Mouse (Mus musculus) embryonic facial prominence, embryonic 10.5 days (tissue): ENCODE measurements around the gene Prm3. TPM values are rescaled to one million over a fixed set of nuclear protein-coding genes. Genes with fewer than 3 reads are reported as not detected.

Experiments
- DNase-seq: peaks from one replicate; pipeline ENCODE4 v3.0.0-alpha.2; 2017; ENCODE audit warnings: low spot score
- H3K27ac ChIP-seq: fragments of 300-500 bp; sonication (generic); replicated peaks from 2 replicates; pipeline ENCODE4 v1.5.1; 2016; ENCODE audit warnings: mild to moderate bottlenecking
- H3K27me3 ChIP-seq: fragments of 300-500 bp; sonication (generic); replicated peaks from 2 replicates; pipeline ENCODE4 v1.6.1; 2016; ENCODE audit warnings: low read depth, mild to moderate bottlenecking; ENCODE audit not compliant: poor library complexity, severe bottlenecking
- H3K36me3 ChIP-seq: fragments of 300-500 bp; sonication (generic); replicated peaks from 2 replicates; pipeline ENCODE4 v1.6.1; 2016; ENCODE audit warnings: mild to moderate bottlenecking, moderate library complexity
- H3K4me1 ChIP-seq: fragments of 300-500 bp; sonication (generic); 2 replicates; pipeline ENCODE4 v1.6.1; 2016
- H3K4me3 ChIP-seq: fragments of 300-500 bp; sonication (generic); 2 replicates; pipeline ENCODE4 v1.5.1; 2016; ENCODE audit warnings: mild to moderate bottlenecking, moderate library complexity
- H3K9me3 ChIP-seq: fragments of 300-500 bp; sonication (generic); 2 replicates; pipeline ENCODE4 v1.6.1; 2016; ENCODE audit warnings: mild to moderate bottlenecking
- WGBS: fragments of 180-500 bp; shearing (Covaris S2); methylation state at CpG from one replicate; pipeline ENCODE4 v1.1.7; 2016; 5-methylcytosine and 5-hydroxymethylcytosine counted together
- polyA plus RNA-seq: library from polyadenylated mRNA; unstranded; fragments of >200 nt; fragmentation: Nextera tagmentation; extraction: Ambion mirVana; gene quantifications from 2 replicates; pipeline ENCODE4 v1.2.1, GENCODE M21; 2016

The Prm3 gene
- polyA plus RNA-seq, 1 experiment from 2014 or later = not detected

GRCm38 (mm10) chr16:10762569-10763180 is 28.0 kb downstream of the Prm3 start:
- Histone ChIP-seq H3K27ac (no peak overlapping the region), H3K9me3 (no peaks in the 10 kb centered on the region), H3K4me1 (peaks cover 8% of the 10 kb centered on the region), H3K4me3 (no peak overlapping the region), H3K36me3 (no peaks in the 10 kb centered on the region), H3K27me3 (no peaks in the 10 kb centered on the region; the same call in 1 of the 2 replicates)
- WGBS = 76% methylated on average over 5 of the region's 5 CpGs
- no peak for DNase-seq

GRCm38 (mm10) chr16:10761182-10761581 is 29.5 kb downstream of the Prm3 start:
- no peak for DNase-seq
- no peak overlapping the region for H3K4me3 ChIP-seq
- 59% methylated on average over 8 of the region's 8 CpGs for WGBS
- no peak overlapping the region for H3K27ac ChIP-seq
- no peaks in the 10 kb centered on the region; the same call in 1 of the 2 replicates for H3K27me3 ChIP-seq
- H3K4me1 ChIP-seq = peaks cover 8% of the 10 kb centered on the region
- no peaks in the 10 kb centered on the region for H3K9me3 ChIP-seq
- no peaks in the 10 kb centered on the region for H3K36me3 ChIP-seq

DNA sequence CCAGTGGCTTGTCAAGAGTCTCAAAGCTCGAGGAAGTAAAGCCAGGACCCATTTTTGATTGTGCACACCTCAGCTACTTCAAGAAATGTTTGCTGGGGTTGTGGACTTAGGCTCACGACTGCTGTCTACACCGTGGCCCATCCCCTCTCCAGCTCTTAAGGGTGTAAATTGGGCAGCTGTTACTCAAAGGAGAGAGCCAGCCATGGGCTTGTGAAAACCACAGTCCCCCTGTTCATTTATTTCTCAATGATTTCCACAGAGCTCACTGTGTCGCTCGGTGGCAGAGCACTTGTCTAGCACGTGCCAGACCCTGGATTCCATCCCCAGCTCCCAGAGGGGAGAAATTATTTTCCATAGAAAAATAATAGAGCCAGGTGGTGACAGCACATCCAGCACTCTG is 34.5 kb downstream of the Prm3 start:
- 76% methylated on average over 6 of the region's 6 CpGs for WGBS

DNA sequence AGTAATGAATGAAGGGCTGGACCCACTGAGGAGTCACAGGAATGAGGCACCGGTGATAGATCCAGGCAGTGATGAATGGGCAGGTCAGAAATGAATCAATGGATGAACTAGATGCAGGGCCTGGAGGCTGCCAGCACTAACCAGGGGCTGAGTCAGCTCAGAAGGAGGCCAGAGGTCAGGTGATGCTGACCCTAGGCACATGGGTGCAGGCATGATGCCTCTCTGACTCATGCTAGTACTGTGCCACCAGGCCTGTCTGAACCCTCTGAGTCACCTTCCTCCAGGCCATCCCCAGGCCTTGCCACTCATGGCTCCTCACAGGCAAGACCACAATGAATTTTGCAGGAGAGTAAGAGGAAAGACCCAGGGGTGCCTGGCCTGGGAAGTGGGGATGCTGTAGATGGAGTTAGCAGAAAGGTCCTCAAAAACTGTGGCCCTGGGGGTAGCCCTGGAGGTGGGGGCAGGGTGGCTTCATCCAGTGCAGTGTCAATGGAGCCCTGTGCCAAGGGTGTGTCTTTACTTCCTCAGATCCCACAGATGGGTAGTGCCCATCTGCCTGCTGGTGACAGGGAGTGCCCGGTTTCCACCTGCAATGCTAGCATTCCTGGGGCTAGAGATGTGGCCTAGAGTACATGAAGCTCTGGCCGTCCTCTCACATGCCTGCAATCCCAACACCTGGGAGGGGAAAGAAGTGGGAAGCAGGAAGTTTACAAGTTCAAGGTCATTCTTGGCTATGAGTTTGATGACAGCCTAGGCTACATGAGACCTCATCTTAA is 36.0 kb downstream of the Prm3 start:
- no peak for DNase-seq
- H3K36me3 ChIP-seq = no peaks in the 10 kb centered on the region
- H3K27ac ChIP-seq = no peak overlapping the region
- no peaks in the 10 kb centered on the region for H3K9me3 ChIP-seq
- 81% methylated on average over 3 of the region's 3 CpGs for WGBS
- peaks cover 5% of the 10 kb centered on the region; the same call in 1 of the 2 replicates for H3K4me1 ChIP-seq
- H3K4me3 ChIP-seq = no peak overlapping the region
- no peaks in the 10 kb centered on the region; the same call in 1 of the 2 replicates for H3K27me3 ChIP-seq

More for the DNA sequence above, 34.5 kb downstream of the Prm3 start:
- Histone ChIP-seq H3K36me3 (no peaks in the 10 kb centered on the region), H3K9me3 (no peaks in the 10 kb centered on the region), H3K4me3 (no peak overlapping the region), H3K27me3 (no peaks in the 10 kb centered on the region; the same call in 1 of the 2 replicates), H3K27ac (no peak overlapping the region), H3K4me1 (peaks cover 9% of the 10 kb centered on the region)
- no peak for DNase-seq

- peaks cover 13% of the 10 kb centered on the region; the same call in 1 of the 2 replicates for H3K4me1 ChIP-seq
- H3K27ac ChIP-seq = no peak overlapping the region; the same call in 1 of the 2 replicates
- no peak overlapping the region for H3K4me3 ChIP-seq
- no peak for DNase-seq
- WGBS = 72% methylated on average over 7 of the region's 7 CpGs
- H3K9me3 ChIP-seq = no peaks in the 10 kb centered on the region
- H3K27me3 ChIP-seq = no peaks in the 10 kb centered on the region
- no peaks in the 10 kb centered on the region for H3K36me3 ChIP-seq
Measured at GRCm38 (mm10) chr16:10749824-10750223, 40.9 kb downstream of the Prm3 start.

- H3K9me3 ChIP-seq = no peaks in the 10 kb centered on the region
- H3K27ac ChIP-seq = no peak overlapping the region; the same call in 1 of the 2 replicates
- no peaks in the 10 kb centered on the region for H3K36me3 ChIP-seq
- no peak overlapping the region for H3K4me3 ChIP-seq
- 79% methylated on average over 7 of the region's 7 CpGs for WGBS
- peaks cover 15% of the 10 kb centered on the region; the same call in 1 of the 2 replicates for H3K4me1 ChIP-seq
- DNase-seq = no peak
- no peaks in the 10 kb centered on the region for H3K27me3 ChIP-seq
Measured at GRCm38 (mm10) chr16:10749226-10749625, 41.5 kb downstream of the Prm3 start.

DNA sequence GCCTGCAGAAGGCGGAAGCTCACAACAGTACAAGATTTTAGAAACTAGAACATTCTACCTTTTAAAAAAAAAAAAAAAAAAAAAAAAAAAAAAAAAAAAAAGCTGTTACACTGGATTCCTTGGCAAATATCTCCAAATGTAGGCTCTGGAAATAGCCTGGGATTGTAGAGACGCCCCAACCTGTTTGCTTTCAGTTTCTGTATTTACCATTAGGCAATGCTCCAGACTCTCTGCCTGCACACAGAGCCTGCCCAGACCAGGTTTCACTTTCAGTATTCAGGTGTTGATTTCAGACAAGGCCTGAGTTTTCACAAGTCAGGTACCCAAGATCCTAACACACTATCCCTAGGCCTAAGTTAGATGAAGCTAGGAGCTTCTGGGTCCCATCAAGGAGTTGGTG is 49.6 kb downstream of the Prm3 start:
- Histone ChIP-seq H3K27me3 (no peaks in the 10 kb centered on the region), H3K9me3 (no peaks in the 10 kb centered on the region), H3K4me3 (no peak overlapping the region), H3K36me3 (no peaks in the 10 kb centered on the region), H3K4me1 (peaks cover 53% of the 10 kb centered on the region), H3K27ac (no peak overlapping the region)
- DNase-seq = no peak
- 88% methylated on average over 2 of the region's 2 CpGs for WGBS

Other genes starting within 250 kb of the Prm3 start
- 18.5 and 19.3 TPM in 2 replicates for gene Dexi, start 247.9 kb downstream of the Prm3 start, polyA plus RNA-seq
- 30.6 and 30.7 TPM in 2 replicates for gene Clec16a, start 245.6 kb downstream of the Prm3 start, polyA plus RNA-seq
- gene Socs1, start 5.4 kb downstream of the Prm3 start, polyA plus RNA-seq = 3.7 and 4.2 TPM in 2 replicates
- gene Tnp2, start 2.3 kb downstream of the Prm3 start, polyA plus RNA-seq = not detected in 2 replicates
- gene Prm2, start 5.2 kb upstream of the Prm3 start, polyA plus RNA-seq = not detected in 2 replicates
- 0.36 TPM in 1 of 2 replicates, not detected in the other for gene Prm1, start 14.9 kb upstream of the Prm3 start, polyA plus RNA-seq
- not detected in 2 replicates for gene Gm11172, start 22.0 kb upstream of the Prm3 start, polyA plus RNA-seq
- 4.6 and 4.8 TPM in 2 replicates for gene Rmi2, start 44.1 kb upstream of the Prm3 start, polyA plus RNA-seq